Mouse (Mus musculus): ENCODE measurements around the gene Zbtb32.
A peak's percentile ranks its signal among the peaks of the same experiment; 100 is the strongest.

The Zbtb32 gene

DNA sequence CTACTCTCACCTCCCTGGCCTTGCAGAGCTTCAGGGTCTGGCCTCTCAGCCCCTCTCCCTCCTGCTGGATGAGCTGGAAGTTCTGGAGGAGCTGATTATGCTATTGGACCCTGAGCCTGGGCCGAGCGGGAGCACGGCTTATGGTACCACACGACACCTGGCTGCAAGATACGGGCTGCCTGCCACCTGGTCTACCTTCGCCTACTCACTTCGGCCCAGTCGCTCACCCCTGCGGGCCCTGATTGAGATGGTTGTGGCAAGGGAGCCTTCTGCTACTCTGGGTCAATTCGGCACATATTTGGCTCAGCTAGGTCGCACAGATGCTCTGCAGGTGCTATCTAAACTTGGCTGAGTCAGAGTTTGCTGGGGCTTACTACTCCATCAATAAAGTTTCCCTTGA, 31.2 kb downstream of the Zbtb32 start:
- no peak for DNase-seq (ENCODE audit: low read depth, low spot score)

DNA sequence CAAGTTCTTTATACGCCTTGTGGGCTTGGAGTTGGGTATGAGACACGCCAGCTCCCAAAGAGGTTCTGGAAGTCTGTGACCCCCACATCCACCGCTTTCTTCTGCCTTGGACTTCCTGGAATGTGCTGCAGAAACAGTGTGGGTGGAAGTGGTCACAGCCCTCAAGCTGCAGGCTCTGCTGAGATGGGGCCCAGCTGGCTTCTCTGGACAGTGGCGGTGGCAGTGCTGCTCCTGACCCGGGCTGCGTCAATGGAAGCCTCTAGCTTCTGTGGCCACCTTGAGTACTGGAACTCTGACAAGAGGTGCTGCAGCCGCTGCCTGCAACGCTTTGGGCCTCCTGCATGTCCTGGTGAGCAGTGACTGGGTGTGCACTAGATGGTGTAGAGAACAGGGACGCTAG, 32.7 kb downstream of the Zbtb32 start:
- DNase-seq (ENCODE audit: low read depth, low spot score), result no peak

DNA sequence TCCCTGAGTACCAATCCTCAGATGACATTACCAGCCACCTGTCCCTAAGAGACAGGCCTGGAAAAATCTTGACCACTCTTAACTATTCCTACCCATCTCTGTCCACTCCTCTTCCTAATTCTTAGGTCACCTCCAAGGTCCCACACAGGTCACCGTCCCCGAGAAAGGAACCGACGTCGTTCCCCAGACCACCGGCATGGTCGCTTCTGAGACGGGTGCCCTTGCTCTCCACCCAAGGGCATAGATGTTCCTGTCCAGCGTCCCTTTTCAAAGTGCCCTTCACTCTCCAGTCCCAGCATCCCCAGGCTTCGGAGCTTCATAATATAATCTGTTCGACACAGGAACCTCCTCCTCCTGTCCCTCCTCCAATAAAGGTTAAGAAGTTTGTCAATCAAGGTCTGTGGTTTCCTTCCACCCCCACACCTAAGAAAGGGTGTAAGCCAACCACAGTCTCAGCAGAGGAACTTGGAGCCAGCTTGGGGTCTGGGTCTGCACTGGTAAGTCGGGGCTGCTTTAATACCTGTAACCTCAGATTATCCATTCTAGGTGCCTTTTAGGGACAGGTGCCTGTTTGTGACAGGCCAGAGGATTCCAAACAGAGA, 33.6 kb downstream of the Zbtb32 start, which contains the start of gene Igflr1:
Igflr1 (plus strand) TSS at position 458 of the 602 bp plus-strand sequence.
- DNase-seq (ENCODE audit: low read depth, low spot score), result no peak

DNA sequence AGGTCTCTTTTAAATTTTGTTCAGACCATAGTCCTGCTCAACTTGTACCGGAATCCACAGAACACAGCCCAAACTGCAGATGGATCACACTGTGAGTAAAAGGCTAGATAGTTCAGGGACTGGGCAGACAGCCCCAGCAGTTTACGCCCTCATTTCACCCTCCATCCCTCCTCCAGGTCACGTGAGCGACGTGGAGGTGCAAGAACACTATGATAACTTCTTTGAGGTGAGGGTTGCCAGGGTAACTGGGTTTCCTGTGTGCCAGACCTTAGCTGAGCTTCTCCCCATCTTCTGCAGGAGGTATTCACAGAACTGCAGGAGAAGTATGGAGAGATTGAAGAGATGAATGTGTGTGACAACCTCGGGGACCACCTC, 34.8 kb downstream of the Zbtb32 start:
- no peak for DNase-seq (ENCODE audit: low read depth, low spot score)

DNA sequence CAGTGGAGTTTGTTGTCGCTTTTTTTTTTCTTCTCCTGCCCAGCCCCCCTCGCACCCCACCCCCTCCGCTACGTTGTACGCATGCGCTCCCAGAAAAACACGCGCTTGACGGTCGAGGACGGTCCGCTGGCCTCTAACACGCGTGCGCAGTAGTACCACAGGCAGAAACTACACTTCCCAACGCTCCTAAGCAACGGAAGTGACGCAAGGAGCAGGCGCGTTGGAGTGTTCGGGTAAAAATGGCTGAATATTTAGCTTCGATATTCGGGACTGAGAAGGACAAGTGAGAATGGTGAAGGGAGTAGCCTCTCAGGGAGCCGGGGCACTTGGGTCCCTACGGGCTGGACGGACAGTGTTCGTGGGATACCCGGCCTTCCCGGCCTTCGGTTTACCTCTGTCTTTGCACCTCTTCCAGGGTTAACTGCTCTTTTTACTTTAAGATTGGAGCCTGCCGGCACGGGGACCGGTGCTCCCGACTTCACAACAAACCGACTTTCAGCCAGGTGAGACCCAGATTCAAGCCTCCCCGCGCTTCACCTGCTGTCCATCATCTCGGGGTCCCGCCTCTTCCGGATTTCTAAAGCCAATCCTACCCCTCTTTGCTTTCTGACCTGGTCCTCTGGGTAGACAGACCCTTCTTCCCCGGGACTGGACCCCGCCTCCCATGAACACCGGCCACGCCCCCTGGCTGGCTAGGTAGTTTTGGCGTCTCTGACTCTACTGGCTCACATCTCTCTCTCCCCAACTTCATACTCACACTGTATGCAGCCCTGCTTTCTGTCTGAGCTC, 35.4 kb downstream of the Zbtb32 start, which contains the start of the genes U2af1l4, Gm49396 and Psenen:
U2af1l4 (plus strand) TSS at position 185 of the 789 bp plus-strand sequence.
Gm49396 (plus strand) TSS at position 228 of the 789 bp plus-strand sequence.
Psenen (minus strand) TSS at position 511 of the 789 bp plus-strand sequence.
- DNase-seq (ENCODE audit: low read depth, low spot score), result peak; percentile 99

DNA sequence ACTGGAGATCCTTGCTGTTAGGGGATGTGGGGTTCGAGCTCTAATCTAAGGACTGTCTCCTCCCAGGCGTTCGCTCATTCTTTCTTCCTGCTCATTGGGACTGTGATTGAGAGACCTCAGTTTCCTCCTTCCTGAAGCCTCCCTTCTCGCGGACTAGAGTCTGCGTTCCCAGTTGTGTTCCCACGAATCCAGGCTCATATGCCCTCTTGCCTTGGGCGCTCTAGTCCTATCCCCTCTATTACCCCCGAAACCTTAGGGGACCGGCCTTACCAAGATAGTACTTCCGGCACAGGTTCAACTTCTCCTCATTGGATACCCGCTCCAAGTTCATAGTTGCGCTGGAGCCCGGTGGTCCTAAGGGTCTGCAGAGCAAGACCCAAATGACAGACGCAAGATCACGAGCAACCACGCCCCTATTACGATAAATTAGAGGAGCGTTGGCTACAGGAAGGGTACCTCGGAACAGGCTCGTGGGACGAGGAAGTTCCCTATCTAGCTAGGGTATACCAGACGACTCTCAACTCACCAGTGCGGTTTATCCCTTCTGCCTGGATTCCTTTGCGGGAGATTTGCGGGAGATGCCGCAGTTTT, 36.1 kb downstream of the Zbtb32 start:
- no peak for DNase-seq (ENCODE audit: low read depth, low spot score)

DNA sequence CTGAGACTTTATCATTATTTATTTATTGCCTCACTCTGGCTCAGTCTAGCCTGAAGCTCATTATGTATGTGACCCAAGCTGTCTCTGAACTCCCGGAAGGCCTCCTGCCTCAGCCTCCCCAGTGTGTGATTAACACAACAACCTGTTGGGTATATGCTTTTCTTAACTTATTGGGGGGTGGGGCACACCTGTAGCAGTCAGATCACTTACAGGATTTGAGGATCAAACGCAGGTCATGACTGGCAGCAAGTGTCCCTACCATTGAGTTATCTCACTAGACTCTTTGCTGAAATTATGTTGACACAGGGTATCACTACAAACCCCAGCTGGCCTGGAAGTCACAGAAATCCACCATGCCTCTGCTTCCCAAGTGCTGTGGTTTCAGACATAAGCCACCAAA, 38.4 kb downstream of the Zbtb32 start:
- no peak for DNase-seq (ENCODE audit: low read depth, low spot score)

DNA sequence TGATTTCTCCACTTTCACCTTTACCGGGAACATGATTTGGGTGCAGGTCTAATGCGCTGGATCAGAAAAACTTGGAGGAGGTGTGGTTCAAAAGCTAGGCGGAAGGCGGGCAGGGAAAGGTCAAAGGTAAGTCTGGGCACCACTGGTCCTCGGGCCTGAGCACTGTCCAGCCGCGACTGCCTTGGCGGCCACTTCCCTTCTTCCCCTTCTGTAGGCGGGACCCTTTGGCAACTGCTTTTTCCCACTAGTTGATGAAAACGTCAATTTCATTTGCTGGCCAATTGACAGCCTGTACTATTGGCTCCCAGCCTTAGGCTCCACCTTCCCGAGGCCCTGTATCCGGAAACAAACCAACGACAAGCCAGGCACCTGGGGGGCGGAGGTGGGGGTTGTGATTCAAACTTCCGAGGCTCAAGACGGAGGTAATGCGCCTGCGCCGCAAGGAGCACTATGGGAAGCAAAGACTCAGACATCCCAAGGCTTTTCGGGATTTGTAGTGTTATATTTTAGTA, 39.2 kb downstream of the Zbtb32 start, which contains the start of gene Lin37:
Lin37 (minus strand) TSS at position 396 of the 512 bp plus-strand sequence.
- peak; percentile 97 for DNase-seq (ENCODE audit: low read depth, low spot score)

DNA sequence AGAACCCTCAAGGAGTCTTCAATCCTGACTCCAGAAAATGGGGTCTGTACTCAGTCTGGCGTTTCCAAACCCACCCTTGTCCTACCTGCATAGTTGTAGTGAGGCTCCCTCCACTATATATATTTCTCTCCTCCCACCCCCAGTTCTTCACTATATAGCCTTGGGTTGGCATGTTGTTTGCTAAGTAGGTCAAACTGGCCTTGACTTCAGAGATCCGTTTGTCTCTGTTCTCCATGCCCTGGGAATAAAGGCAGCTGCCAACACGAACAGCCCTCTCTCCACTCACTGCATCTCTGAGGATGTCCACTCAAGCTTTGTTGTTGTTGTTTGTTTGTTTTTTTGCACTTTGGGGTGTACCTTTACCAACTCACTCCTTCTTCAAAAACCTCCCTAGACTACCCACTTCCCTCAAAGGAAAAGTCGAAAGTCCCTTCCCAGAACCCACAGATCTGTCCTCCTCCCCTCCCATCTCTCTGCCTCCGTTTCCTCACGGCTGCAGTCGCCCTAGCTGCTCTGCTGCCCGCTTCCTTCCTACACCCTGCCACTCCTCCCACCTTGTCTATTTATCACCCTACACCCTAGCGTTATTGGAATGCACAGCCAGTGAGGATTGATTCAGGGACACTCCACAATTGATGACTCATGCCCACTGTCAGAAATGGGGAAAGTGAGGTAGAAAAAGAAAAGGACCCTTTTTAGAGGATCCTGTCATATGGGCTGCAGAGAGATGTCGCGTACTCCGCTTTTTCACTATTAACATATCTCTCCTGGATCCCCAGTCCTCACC, 39.9 kb downstream of the Zbtb32 start:
- DNase-seq (ENCODE audit: low read depth, low spot score), result no peak

DNA sequence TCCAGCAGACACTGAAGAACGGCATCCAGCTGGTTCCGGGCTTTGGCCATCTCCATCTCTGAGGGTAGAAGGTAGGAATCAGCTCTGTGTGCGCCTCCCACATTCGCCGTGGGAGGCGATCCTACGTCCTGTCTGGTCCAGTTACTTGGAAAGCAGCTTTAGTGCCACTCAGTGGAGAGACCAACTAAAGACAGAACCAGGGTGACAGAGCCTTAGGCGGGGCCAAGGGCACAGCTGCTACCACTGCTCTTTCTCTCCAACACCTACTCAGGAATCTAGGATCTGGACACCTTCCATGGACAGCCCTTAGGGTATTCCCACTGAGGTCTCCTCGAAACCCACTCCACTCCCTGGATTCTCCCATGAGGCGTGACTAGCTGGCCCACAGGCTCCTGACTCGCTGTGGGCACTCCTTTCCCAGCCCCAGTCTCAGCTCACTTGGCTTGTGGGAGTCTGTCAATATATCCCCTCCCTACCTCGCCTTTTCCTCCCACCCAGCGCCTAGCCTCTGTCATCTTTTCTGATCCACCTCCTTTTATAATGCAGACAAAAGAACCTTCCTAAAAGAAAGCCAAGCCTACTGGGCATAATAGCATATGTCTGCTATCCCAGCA, 40.7 kb downstream of the Zbtb32 start:
- DNase-seq (ENCODE audit: low read depth, low spot score), result no peak

DNA sequence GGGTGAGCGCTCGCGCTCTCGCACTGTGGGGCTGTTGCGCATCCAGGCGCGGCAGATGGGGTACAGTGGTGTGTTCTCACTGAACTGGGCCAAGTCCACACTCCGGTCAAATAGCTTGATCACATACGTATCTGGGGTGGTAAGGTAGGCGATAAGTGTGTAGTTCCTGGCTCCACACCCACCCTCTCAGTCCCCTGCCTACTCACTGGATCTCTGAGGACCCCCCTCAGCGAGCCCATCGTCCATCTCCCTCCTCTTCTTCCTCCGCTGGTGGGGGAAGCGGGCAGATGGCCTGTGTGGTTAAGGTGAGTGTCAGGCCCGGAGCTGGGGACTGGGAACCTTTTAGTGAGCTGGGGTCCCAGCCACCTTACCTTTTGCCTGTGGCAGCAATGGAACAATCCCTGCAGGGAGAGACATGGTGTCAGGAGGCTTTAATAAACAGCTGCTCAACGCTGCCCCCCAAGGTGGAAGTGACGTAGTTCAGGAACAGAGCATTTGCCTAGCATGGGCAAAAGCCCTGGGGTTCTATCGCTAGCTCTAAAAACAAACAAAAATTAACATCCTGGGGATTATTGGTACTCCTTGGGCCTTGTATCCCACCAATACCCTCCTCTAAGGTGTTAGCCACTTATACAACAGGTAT, 41.7 kb downstream of the Zbtb32 start:
- DNase-seq (ENCODE audit: low read depth, low spot score), result no peak

DNA sequence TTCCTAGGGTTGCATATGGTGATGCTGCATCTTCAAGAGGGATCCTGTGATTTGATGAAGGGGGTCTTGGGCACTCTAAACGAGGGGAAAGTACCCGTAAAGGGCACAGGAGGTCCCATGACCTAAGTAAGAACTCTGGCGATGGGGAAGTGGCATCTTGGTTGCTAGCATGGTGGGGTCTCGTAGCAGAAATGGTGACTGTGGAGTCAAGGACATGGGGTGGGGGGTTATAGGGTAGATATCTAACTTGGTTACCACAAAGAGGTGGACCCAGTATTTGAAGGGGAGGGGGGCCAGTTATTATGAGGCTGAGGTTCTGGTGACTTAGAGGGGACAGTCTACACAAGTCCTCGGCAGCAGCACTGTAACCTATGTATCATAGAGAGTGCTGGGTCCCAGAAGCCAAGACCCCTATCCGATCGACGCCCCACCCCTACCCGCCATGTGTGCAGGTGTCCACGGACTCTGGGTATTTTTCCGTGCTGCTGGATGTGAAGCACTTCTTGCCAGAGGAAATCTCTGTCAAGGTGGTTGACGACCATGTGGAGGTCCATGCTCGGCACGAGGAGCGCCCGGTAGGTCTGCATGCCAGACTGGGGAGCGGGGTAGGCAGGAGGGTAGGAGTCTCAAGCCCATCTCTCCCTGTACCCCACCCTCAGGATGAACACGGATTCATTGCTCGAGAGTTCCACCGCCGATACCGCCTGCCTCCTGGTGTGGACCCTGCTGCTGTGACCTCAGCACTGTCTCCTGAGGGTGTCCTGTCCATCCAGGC, 44.7 kb downstream of the Zbtb32 start:
- no peak for DNase-seq (ENCODE audit: low read depth, low spot score)

DNA sequence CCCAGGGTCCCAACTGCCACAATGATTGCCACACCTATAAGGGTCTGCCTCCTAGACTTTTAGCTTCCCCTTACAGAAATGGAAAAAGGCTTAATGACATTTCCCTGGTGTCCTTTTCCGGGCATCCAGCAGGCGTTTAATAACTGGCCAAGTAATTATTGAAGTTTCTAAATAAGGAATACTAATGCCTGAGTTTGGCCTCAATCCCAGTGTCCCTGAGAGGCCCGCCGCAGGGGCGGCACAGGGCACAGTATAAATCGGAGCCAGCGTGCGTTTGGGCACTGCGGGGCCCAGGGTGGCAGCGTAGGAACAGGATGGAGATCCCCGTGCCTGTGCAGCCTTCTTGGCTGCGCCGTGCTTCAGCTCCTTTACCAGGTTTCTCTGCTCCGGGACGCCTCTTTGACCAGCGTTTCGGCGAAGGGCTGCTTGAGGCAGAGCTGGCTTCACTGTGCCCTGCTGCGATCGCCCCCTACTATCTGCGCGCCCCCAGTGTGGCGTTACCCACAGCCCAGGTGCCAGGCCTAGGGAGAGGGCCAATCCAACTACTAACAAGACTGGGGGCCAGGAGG, 45.6 kb downstream of the Zbtb32 start:
- no peak for DNase-seq (ENCODE audit: low read depth, low spot score)

DNA sequence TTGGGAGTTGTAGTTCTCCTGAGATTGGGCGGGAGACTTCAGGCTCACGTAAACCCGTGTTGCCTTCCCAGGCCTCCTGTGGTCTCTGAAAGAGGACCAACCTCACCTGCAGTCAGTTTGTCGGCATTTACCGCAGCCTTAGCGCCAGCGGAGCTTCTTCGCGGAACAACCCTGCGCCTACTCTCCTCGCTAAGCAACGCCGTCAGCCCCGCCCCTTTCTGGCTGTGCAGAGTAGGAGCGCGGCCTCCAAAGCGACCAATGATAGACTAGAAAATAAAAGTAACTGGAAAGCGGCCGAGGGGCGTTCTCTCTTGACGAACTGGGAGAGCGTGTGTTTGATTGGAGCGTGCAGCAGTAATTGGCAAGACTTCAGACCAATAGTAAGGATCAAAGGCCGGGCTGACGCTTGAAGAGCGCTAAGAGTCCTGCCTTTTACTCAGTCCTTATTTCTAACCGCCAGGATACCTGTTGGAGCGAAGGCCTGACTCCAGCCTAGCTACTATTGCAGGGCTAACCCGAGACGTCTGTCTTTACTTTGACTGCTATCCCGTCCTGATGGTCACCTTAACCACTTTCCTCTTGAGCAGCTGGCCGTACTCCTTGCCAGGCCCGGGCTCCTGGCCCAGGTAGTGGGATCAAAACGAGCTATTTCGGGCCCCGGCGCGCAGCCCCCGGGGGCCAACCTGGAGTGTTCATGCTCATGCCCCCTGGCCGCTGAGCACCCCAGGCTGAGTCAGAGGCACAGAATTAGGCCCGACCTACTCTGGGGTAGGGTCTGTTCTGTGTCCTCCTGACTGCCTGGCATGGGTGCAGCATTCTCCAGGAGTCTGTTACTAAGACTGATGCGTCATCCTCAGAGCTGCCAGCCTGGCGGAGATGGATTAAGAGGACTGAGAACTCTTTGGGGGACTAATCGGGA, 46.3 kb downstream of the Zbtb32 start, which contains the start of the genes Hspb6 and Proser3:
Hspb6 (plus strand) TSS at position 77 of the 919 bp plus-strand sequence.
Proser3 (minus strand) TSS at position 198 of the 919 bp plus-strand sequence.
- DNase-seq (ENCODE audit: low read depth, low spot score), result peak; percentile 97

DNA sequence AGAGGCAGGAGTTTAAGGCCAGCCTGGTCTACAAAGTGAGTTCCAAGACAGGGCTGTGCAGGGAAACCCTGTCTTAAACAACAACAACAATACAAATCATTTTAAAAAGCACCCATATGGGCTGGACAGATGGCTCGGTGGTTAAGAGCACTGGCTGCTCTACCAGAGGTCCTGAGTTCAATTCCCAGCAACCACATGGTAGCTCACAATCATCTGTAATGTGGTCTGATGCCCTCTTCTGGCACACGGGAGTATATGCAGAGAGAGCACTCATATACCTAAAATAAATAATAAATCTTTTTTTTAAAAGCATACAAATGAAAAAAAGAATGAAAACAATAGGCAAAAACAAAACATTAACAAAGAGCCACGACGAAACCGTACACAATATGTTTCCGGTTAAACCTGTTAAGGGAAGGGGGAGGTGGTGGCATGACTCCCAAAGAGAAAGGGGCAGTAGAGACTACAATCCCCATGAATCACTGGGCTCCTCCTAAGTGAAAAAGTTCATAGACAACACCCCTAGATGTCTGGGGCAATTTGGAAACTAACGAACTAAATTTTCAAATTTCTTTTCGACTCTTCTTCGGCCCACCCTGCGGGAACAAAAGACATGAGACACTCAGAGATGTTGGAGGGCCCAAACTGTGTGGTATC, 47.1 kb downstream of the Zbtb32 start:
- DNase-seq (ENCODE audit: low read depth, low spot score), result no peak

DNA sequence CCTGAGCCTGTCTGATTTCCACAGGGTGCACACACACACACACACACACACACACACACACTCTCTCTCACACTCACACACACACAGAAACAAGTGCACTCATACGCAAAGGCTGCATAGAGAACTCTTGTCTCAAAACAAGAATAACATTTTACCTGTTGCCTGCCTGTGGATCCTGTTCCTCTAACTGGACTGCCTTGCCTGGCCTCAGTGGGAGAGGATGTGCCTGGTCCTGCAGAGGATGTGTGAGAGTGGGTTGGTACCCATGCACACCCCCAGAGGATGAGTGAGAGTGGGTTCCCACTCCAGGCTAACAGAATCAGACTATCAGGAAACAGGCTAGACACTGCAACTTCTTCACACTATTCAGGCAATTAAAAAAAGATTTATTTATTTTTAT, 48.1 kb downstream of the Zbtb32 start:
- no peak for DNase-seq (ENCODE audit: low read depth, low spot score)

DNA sequence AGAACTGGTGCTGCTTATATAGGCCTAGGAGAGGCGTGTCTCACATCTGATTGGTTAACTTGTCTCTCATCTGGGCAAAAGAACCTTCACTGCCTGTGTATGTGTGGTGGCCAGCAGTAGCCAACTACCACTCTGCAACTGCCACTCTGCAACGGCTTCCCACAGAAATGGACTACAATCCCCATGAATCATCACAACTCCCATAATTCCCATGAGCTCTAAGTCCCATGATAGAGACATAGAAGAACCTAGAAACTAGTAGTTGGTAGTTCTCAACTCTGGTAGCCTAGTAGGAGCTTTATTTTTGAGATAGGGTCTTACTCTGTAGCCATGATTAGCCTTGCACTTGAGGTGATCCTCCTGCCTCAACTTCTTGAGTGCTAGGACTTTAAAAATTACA, 48.8 kb downstream of the Zbtb32 start:
- no peak for DNase-seq (ENCODE audit: low read depth, low spot score)

DNA sequence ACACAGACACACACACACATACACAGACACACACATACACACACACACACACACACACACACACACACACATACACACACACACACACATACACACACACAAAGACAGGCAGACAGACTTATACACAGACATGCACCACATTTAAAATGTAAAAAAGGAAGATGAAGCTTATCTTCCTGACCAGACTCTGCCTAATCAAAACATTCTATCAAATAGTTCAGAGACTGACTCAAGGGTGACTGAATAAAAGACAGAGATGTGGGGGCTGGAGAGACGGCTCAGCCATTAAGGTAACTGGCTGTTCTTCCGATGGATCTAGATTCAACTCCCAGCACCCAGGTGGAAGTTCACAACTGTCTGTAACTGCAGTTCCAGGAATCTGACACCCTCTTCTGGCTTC, 54.4 kb downstream of the Zbtb32 start:
- DNase-seq (ENCODE audit: low read depth, low spot score), result no peak
